In genomic region chr16:37522100-37522697, GRCm38 (mm10) we compare ENCODE assay signal across 19 mouse cellular contexts. TPM values are rescaled to one million over a fixed set of nuclear protein-coding genes. Genes with fewer than 3 reads are reported as not detected.
"Had no signal": no experiment of that assay in that cellular context is flagged by ENCODE, and none has a peak within 500 bp of the region (broad histone marks: within the 10 kb centered on the region; RNA-seq: fewer than 3 reads in every experiment).

No protein-coding gene starts in this region.

- H3K4me2 ChIP-seq: lung, embryonic 14.5 days; midbrain, embryonic 13.5 days; midbrain, embryonic 15.5 days; neural tube, embryonic 12.5 days; stomach, embryonic 15.5 days had no signal

- H3K4me1 ChIP-seq: midbrain, embryonic 15.5 days; neural tube, embryonic 12.5 days; stomach, embryonic 15.5 days had no signal

- ATAC-seq: midbrain, embryonic 13.5 days; midbrain, embryonic 15.5 days had no signal

- DNase-seq: lung, adult 18-20 months; lung, embryonic 14.5 days; lung, postnatal 10 days; lung, postnatal 4 days; right cerebral cortex, postnatal 14 days; thymus, adult 2 months; thymus, postnatal 25 days; thymus, postnatal 4 days had no signal

- H3K4me3 ChIP-seq: midbrain, embryonic 10.5 days; midbrain, embryonic 13.5 days; midbrain, embryonic 15.5 days; neural tube, embryonic 12.5 days; stomach, embryonic 15.5 days had no signal

- H3K27ac ChIP-seq: midbrain, embryonic 10.5 days; midbrain, embryonic 13.5 days; midbrain, embryonic 15.5 days; neural tube, embryonic 12.5 days; stomach, embryonic 15.5 days; stomach, postnatal 0 days had no signal

- H3K9me3 ChIP-seq: midbrain, embryonic 15.5 days; stomach, embryonic 15.5 days had no signal

- H3K9ac ChIP-seq: lung, embryonic 14.5 days; midbrain, embryonic 13.5 days; midbrain, embryonic 15.5 days; neural tube, embryonic 12.5 days; stomach, embryonic 15.5 days had no signal

- H3K27me3 ChIP-seq: midbrain, embryonic 13.5 days; midbrain, embryonic 15.5 days; neural tube, embryonic 12.5 days; stomach, embryonic 15.5 days had no signal

RNA-seq across cellular contexts. Expression of gene Hgd, which starts 57.8 kb away (rescaled TPM):
- total RNA-seq: megakaryocyte, adult 5-6 weeks; megakaryocyte-erythroid progenitor cell, adult 5-6 weeks; monocyte, adult 5-6 weeks; neutrophil, adult 5-6 weeks had no signal
- polyA plus RNA-seq: neural tube, embryonic 12.5 days; neural tube, embryonic 14.5 days had no signal
